Mouse (Mus musculus) cerebellum, adult 8-10 months (tissue): ENCODE measurements around the gene Zfp11.
"Not testable (repeated sequence)": the region's sequence is repeated elsewhere in the genome, so short reads cannot be mapped to it uniquely, and the experiment has no call there.

Experiments
- DNase-seq: peaks from one replicate; pipeline ENCODE4 v3.0.0; 2022

The Zfp11 gene

GRCm38 (mm10) chr5:129670036-129670458, at the start of gene Zfp11:
Gene Zfp11, minus strand, starts transcription at chr5:129670099.
- DNase-seq, result peak; percentile 86

- DNase-seq, result no peak
Measured at GRCm38 (mm10) chr5:129717016-129717415, 47.1 kb upstream of the Zfp11 start.

GRCm38 (mm10) chr5:129715326-129715861, 45.5 kb upstream of the Zfp11 start, which contains the start of gene Mrps17:
Gene Mrps17, plus strand, starts transcription at chr5:129715497.
- DNase-seq, result peak; percentile 91

- DNase-seq, result no peak
Measured at GRCm38 (mm10) chr5:129708412-129708811, 38.5 kb upstream of the Zfp11 start, which contains the start of gene Sept14. Gene Sept14, minus strand, starts transcription at chr5:129708512.

GRCm38 (mm10) chr5:129703368-129703767, 33.5 kb upstream of the Zfp11 start:
- DNase-seq, result no peak

- DNase-seq, result no peak
Measured at GRCm38 (mm10) chr5:129701706-129702105, 31.8 kb upstream of the Zfp11 start.

- DNase-seq, result no peak
Measured at GRCm38 (mm10) chr5:129700506-129700905, 30.6 kb upstream of the Zfp11 start.

- DNase-seq, result no peak
Measured at GRCm38 (mm10) chr5:129690528-129690927, 20.6 kb upstream of the Zfp11 start.

GRCm38 (mm10) chr5:129687621-129688020, 17.7 kb upstream of the Zfp11 start:
- DNase-seq, result no peak

- DNase-seq, result not testable (repeated sequence)
Measured at GRCm38 (mm10) chr5:129685141-129685540, 15.2 kb upstream of the Zfp11 start.

GRCm38 (mm10) chr5:129669453-129670035, 355 bp downstream of the Zfp11 start:
- no peak for DNase-seq

- DNase-seq, result no peak
Measured at GRCm38 (mm10) chr5:129667851-129668250, 2.0 kb downstream of the Zfp11 start.

- no peak for DNase-seq
Measured at GRCm38 (mm10) chr5:129666271-129666909, 3.5 kb downstream of the Zfp11 start.

GRCm38 (mm10) chr5:129664090-129664489, 5.8 kb downstream of the Zfp11 start:
- DNase-seq, result no peak

GRCm38 (mm10) chr5:129657931-129658330, 12.0 kb downstream of the Zfp11 start:
- DNase-seq, result no peak

GRCm38 (mm10) chr5:129657016-129657415, 12.9 kb downstream of the Zfp11 start:
- no peak for DNase-seq

GRCm38 (mm10) chr5:129650858-129651257, 19.0 kb downstream of the Zfp11 start:
- DNase-seq, result no peak

- DNase-seq, result not testable (repeated sequence)
Measured at GRCm38 (mm10) chr5:129632270-129633250, 37.3 kb downstream of the Zfp11 start.

GRCm38 (mm10) chr5:129626586-129626985, 43.3 kb downstream of the Zfp11 start:
- DNase-seq, result not testable (repeated sequence)

GRCm38 (mm10) chr5:129626099-129626498, 43.8 kb downstream of the Zfp11 start:
- no peak for DNase-seq

- no peak for DNase-seq
Measured at GRCm38 (mm10) chr5:129621361-129621760, 48.5 kb downstream of the Zfp11 start.

GRCm38 (mm10) chr5:129620600-129620999, 49.3 kb downstream of the Zfp11 start:
- DNase-seq, result not testable (repeated sequence)

GRCm38 (mm10) chr5:129611060-129611459, 58.8 kb downstream of the Zfp11 start:
- peak; percentile 65 for DNase-seq
